11 mouse cellular contexts compared by ENCODE assay signal in genomic region chr8:66688395-66688794, GRCm38 (mm10). TPM values are rescaled to one million over a fixed set of nuclear protein-coding genes. Genes with fewer than 3 reads are reported as not detected.
DNase-seq lines count a peak whose midpoint lies in the region; ATAC-seq and TF ChIP-seq lines count a peak whose summit lies in the region.
"Had no signal": no experiment of that assay in that cellular context is flagged by ENCODE, and none has a peak within 500 bp of the region (broad histone marks: within the 10 kb centered on the region; RNA-seq: fewer than 3 reads in every experiment).

No protein-coding gene starts in this region.

- TF ChIP-seq EP300 in heart, adult 2 months (IDR thresholded peaks at IDR 0.05; ENCODE audit: insufficient read depth, low read depth, low read length) = no peak
- no peak for TF ChIP-seq EP300 in stomach, postnatal 0 days (optimal IDR thresholded peaks at IDR 0.05)

- DNase-seq in heart, adult 2 months = no peak
- no peak for DNase-seq in stomach, postnatal 0 days (ENCODE audit: low spot score)
- no peak for DNase-seq in cerebellum, postnatal 4 days (ENCODE audit: low spot score in 2 of 2)
- no peak for DNase-seq in lung, postnatal 10 days
- DNase-seq in adrenal gland, postnatal 14 days = no peak
- DNase-seq: cerebellum, adult 11-12 months had no signal

- peaks cover 11% of the 10 kb centered on the region for H3K4me1 ChIP-seq in heart, embryonic 13.5 days
- H3K4me1 ChIP-seq in heart, adult 2 months (ENCODE audit: control insufficient read depth, insufficient read depth, low read length) = no peaks in the 10 kb centered on the region
- H3K4me1 ChIP-seq in stomach, embryonic 15.5 days = no peaks in the 10 kb centered on the region
- H3K4me1 ChIP-seq in stomach, postnatal 0 days (replicated peaks; ENCODE audit: control insufficient read depth, insufficient read depth) = no peaks in the 10 kb centered on the region
- peaks cover 9% of the 10 kb centered on the region for H3K4me1 ChIP-seq in limb, embryonic 13.5 days

- no peaks in the 10 kb centered on the region for H3K36me3 ChIP-seq in heart, embryonic 13.5 days
- H3K36me3 ChIP-seq in heart, adult 2 months (ENCODE audit: control insufficient read depth, insufficient read depth, low read length) = no peaks in the 10 kb centered on the region
- no peaks in the 10 kb centered on the region for H3K36me3 ChIP-seq in stomach, embryonic 15.5 days
- H3K36me3 ChIP-seq in stomach, postnatal 0 days (ENCODE audit: control insufficient read depth, insufficient read depth, low read length) = no peaks in the 10 kb centered on the region
- no peaks in the 10 kb centered on the region for H3K36me3 ChIP-seq in limb, embryonic 13.5 days

- H3K27me3 ChIP-seq in heart, embryonic 13.5 days (replicated peaks) = peaks cover 44% of the 10 kb centered on the region
- H3K27me3 ChIP-seq in heart, adult 2 months (ENCODE audit: control insufficient read depth, insufficient read depth, low read length) = peaks cover 4% of the 10 kb centered on the region; the same call in 1 of the 2 replicates
- H3K27me3 ChIP-seq in stomach, embryonic 15.5 days (replicated peaks) = 0 out of 2 replicates have a peak, but pooled peaks cover 8% of the 10 kb centered on the region
- H3K27me3 ChIP-seq in stomach, postnatal 0 days (ENCODE audit: control insufficient read depth, insufficient read depth, low read length) = no peaks in the 10 kb centered on the region
- peaks cover 52% of the 10 kb centered on the region for H3K27me3 ChIP-seq in limb, embryonic 13.5 days

- no peaks in the 10 kb centered on the region for H3K79me2 ChIP-seq in heart, adult 2 months (replicated peaks; ENCODE audit: control insufficient read depth, insufficient read depth, low read length)

- peak overlapping the region; percentile 57 for H3K4me3 ChIP-seq in heart, embryonic 13.5 days
- H3K4me3 ChIP-seq in heart, adult 2 months = no peak overlapping the region
- H3K4me3 ChIP-seq in stomach, embryonic 15.5 days (replicated peaks) = no peak overlapping the region
- no peak overlapping the region for H3K4me3 ChIP-seq in stomach, postnatal 0 days (ENCODE audit: low read depth, low read length)
- no peak overlapping the region for H3K4me3 ChIP-seq in limb, embryonic 13.5 days

- no peak for TF ChIP-seq CTCF in heart, adult 2 months (IDR thresholded peaks at IDR 0.05)
- no peak for TF ChIP-seq CTCF in stomach, postnatal 0 days (IDR thresholded peaks at IDR 0.05; ENCODE audit: low read depth)

- peak overlapping the region; percentile 93 for H3K4me2 ChIP-seq in heart, embryonic 13.5 days
- H3K4me2 ChIP-seq in stomach, embryonic 15.5 days = peak overlapping the region; percentile 60; the same call in 1 of the 2 replicates
- H3K4me2 ChIP-seq in stomach, postnatal 0 days (replicated peaks; ENCODE audit: low read depth) = no peak overlapping the region
- peak overlapping the region; percentile 77 for H3K4me2 ChIP-seq in limb, embryonic 13.5 days (replicated peaks)

- WGBS in heart, embryonic 13.5 days = 51% methylated on average over 6 of the region's 6 CpGs
- 47% methylated on average over 6 of the region's 6 CpGs for WGBS in heart, adult 2 months
- 46% methylated on average over 6 of the region's 6 CpGs for WGBS in stomach, embryonic 15.5 days
- 47% methylated on average over 6 of the region's 6 CpGs for WGBS in stomach, postnatal 0 days
- 50% methylated on average over 6 of the region's 6 CpGs for WGBS in limb, embryonic 13.5 days

- no peak overlapping the region for H3K27ac ChIP-seq in heart, embryonic 13.5 days (replicated peaks)
- no peak overlapping the region for H3K27ac ChIP-seq in heart, adult 2 months
- H3K27ac ChIP-seq in stomach, embryonic 15.5 days = no peak overlapping the region
- no peak overlapping the region for H3K27ac ChIP-seq in stomach, postnatal 0 days (replicated peaks)
- no peak overlapping the region for H3K27ac ChIP-seq in limb, embryonic 13.5 days
- H3K27ac ChIP-seq: liver, embryonic 14.5 days had no signal

- no peak for ATAC-seq in heart, embryonic 13.5 days (ENCODE audit: extremely low read depth, insufficient number of reproducible peaks, low FRiP score, low TSS enrichment)
- ATAC-seq in stomach, embryonic 15.5 days (ENCODE audit: insufficient read depth, low FRiP score, low read depth) = no peak
- no peak for ATAC-seq in stomach, postnatal 0 days (ENCODE audit: low FRiP score, low TSS enrichment)
- no peak for ATAC-seq in limb, embryonic 13.5 days (ENCODE audit: low FRiP score, low read depth)

- H3K9ac ChIP-seq in heart, embryonic 13.5 days = no peak overlapping the region
- H3K9ac ChIP-seq in heart, adult 2 months (ENCODE audit: low read depth, low read length) = no peak overlapping the region
- no peak overlapping the region for H3K9ac ChIP-seq in stomach, embryonic 15.5 days
- no peak overlapping the region for H3K9ac ChIP-seq in stomach, postnatal 0 days (ENCODE audit: low read length)
- H3K9ac ChIP-seq in limb, embryonic 13.5 days = no peak overlapping the region
- H3K9ac ChIP-seq: liver, embryonic 14.5 days had no signal

- H3K9me3 ChIP-seq in heart, embryonic 13.5 days = no peaks in the 10 kb centered on the region
- no peaks in the 10 kb centered on the region for H3K9me3 ChIP-seq in stomach, embryonic 15.5 days
- no peaks in the 10 kb centered on the region for H3K9me3 ChIP-seq in stomach, postnatal 0 days (ENCODE audit: control insufficient read depth, low read length)
- H3K9me3 ChIP-seq in limb, embryonic 13.5 days = no peaks in the 10 kb centered on the region

- no peak for TF ChIP-seq POLR2A in heart, adult 2 months (IDR thresholded peaks at IDR 0.05; ENCODE audit: insufficient read depth, low read depth, low read length)

- intact Hi-C loops in heart, adult 2 months (cut with DNase I) = no loop called here

RNA-seq across cellular contexts. Expression of gene Npy5r, which starts 0.5 kb away (rescaled TPM):
- not detected in 2 replicates for polyA plus RNA-seq in heart, embryonic 13.5 days (2015; fragmentation: Nextera tagmentation; extraction: Ambion mirVana)
- total RNA-seq in heart, adult 2 months (2021) = not detected
- not detected in 2 replicates for polyA plus RNA-seq in heart, adult 2 months (2012; rRNA removed)
- 0.09 TPM in 1 of 2 replicates, not detected in the other for polyA plus RNA-seq in stomach, embryonic 15.5 days (2015; fragmentation: Nextera tagmentation; extraction: Ambion mirVana)
- 0.15 TPM in 1 of 2 replicates, not detected in the other for polyA plus RNA-seq in stomach, postnatal 0 days (2015; fragmentation: Nextera tagmentation; extraction: Ambion mirVana)
- polyA plus RNA-seq in limb, embryonic 13.5 days (2015; fragmentation: Nextera tagmentation; extraction: Ambion mirVana) = 0.06 TPM in 1 of 2 replicates, not detected in the other
- 0.23 and 0.26 TPM in 2 replicates for total RNA-seq in adrenal gland, postnatal 14 days (2021)
- polyA plus RNA-seq: C2C12; liver, embryonic 14.5 days had no signal

RNA-seq across cellular contexts. Expression of gene Npy1r, which starts 8.6 kb away (rescaled TPM):
- 1.5 and 1.8 TPM in 2 replicates for polyA plus RNA-seq in heart, embryonic 13.5 days (2015; fragmentation: Nextera tagmentation; extraction: Ambion mirVana)
- total RNA-seq in heart, adult 2 months (2021) = 1 to 10 TPM; 1.8 to 2.6 TPM
- polyA plus RNA-seq in heart, adult 2 months (2012; rRNA removed) = 4.0 and 4.3 TPM in 2 replicates
- polyA plus RNA-seq in stomach, embryonic 15.5 days (2015; fragmentation: Nextera tagmentation; extraction: Ambion mirVana) = 1.8 and 1.9 TPM in 2 replicates
- 0.94 and 1.1 TPM in 2 replicates for polyA plus RNA-seq in stomach, postnatal 0 days (2015; fragmentation: Nextera tagmentation; extraction: Ambion mirVana)
- polyA plus RNA-seq in limb, embryonic 13.5 days (2015; fragmentation: Nextera tagmentation; extraction: Ambion mirVana) = 1.4 and 1.8 TPM in 2 replicates
- 3.1 and 5.8 TPM in 2 replicates for total RNA-seq in adrenal gland, postnatal 14 days (2021)
- polyA plus RNA-seq: C2C12 had no signal
